Mouse (Mus musculus): ENCODE results near the gene Btbd8.

DNA sequence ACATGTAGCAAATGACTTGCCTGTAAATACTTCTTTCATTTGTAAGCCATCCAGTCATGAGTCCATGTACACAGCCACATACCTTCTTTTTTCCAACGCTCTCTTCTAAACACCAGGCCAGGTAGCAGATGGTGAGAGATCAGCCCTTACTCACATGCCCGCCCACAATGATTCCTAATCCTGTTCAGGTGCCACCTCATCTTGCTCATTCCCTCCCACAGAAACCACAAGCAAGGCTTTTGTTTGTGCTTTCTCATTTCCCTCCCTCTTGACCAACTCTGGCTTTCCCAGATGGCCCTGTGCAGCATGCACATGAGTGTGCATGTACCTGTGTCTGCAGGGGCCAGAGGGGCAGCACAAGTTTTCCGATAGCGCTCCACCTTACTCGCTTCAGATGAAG is 12.5 kb downstream of the Btbd8 start:
- TF ChIP-seq CTCF (IDR thresholded peaks at IDR 0.05; ENCODE audit: low read depth, low read length) (no peak), POLR2A (IDR thresholded peaks at IDR 0.05; ENCODE audit: insufficient read depth, low read length) (no peak), EP300 (IDR thresholded peaks at IDR 0.05; ENCODE audit: insufficient read depth, low read depth, low read length) (no peak)
